Mouse (Mus musculus): Measurements from ENCODE around the gene Vps13a. TPM values are rescaled to one million over a fixed set of nuclear protein-coding genes. Genes with fewer than 3 reads are reported as not detected.

Gene Vps13a
- polyA plus RNA-seq, 2 experiments, result 7.8 to 9.6 TPM

DNA sequence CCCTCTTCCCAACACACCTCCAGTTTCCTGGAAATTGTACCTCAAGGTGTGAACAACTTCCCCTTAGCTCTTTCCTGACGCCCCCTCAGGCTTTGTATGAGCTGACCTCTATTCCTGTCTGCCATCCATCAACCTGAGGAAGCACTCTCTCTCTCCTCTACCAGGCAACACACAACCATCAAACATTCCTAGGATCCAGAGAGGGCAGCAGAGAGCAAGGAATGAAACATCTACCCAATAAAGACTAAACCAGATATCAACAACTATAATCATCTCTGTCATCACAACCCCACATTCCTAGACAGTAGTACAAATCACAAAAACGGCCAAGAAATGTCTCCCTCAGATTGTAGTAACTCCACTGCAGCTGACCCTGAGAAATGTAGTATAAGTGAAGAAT is 52.0 kb downstream of the Vps13a start:
- Histone ChIP-seq H3K36me3 (ENCODE audit: control insufficient read depth, insufficient read depth, low read length) (no peaks in the 10 kb centered on the region), H3K4me2 (replicated peaks; ENCODE audit: low read depth, low read length, severe bottlenecking) (no peak overlapping the region), H3K4me3 (replicated peaks; ENCODE audit: low read length) (no peak overlapping the region), H3K9me3 (ENCODE audit: control insufficient read depth, low read length) (no peaks in the 10 kb centered on the region), H3K27ac (replicated peaks; ENCODE audit: low read depth, low read length) (no peak overlapping the region), H3K4me1 (ENCODE audit: control insufficient read depth, insufficient read depth, low read length) (no peaks in the 10 kb centered on the region), H3K27me3 (ENCODE audit: control insufficient read depth, insufficient read depth, low read length) (no peaks in the 10 kb centered on the region), H3K9ac (ENCODE audit: low read depth, low read length, severe bottlenecking) (no peak overlapping the region)
- DNase-seq (ENCODE audit: low spot score) (no peak), ATAC-seq (ENCODE audit: low FRiP score, low read depth) (no peak)
- 47% methylated on average over 2 of the region's 2 CpGs for WGBS
- TF ChIP-seq POLR2A (IDR thresholded peaks at IDR 0.05; ENCODE audit: borderline replicate concordance, extremely low read depth, insufficient read depth, insufficient read length), result no peak

DNA sequence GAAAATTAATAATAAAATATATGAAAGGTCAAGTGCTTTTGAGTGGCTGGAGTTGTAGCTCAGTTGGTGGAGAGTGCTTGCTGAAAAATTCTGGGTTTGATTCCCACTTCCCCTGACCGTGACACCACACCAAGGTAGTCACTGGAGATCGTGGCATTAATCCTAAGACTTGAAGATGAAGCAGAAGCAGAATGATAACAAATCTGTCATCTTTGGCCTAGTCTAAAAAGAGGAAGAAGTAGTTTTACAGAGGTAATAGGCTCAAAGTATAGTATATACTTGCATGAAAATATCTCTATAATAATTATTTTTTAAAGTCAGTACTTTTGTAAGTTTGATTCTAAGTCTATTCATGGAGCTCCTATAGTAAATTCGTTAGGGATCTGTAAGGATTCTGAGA is 65.5 kb downstream of the Vps13a start:
- Histone ChIP-seq H3K9ac (ENCODE audit: low read depth, low read length, severe bottlenecking) (no peak overlapping the region), H3K27ac (replicated peaks; ENCODE audit: low read depth, low read length) (no peak overlapping the region), H3K36me3 (ENCODE audit: control insufficient read depth, insufficient read depth, low read length) (no peaks in the 10 kb centered on the region), H3K27me3 (ENCODE audit: control insufficient read depth, insufficient read depth, low read length) (no peaks in the 10 kb centered on the region), H3K4me2 (replicated peaks; ENCODE audit: low read depth, low read length, severe bottlenecking) (no peak overlapping the region), H3K4me1 (ENCODE audit: control insufficient read depth, insufficient read depth, low read length) (no peaks in the 10 kb centered on the region), H3K4me3 (replicated peaks; ENCODE audit: low read length) (no peak overlapping the region), H3K9me3 (ENCODE audit: control insufficient read depth, low read length) (no peaks in the 10 kb centered on the region; the same call in 1 of the 2 replicates)
- no peak for DNase-seq (ENCODE audit: low spot score)
- 91% methylated on average over 3 of the region's 3 CpGs for WGBS
- no peak for TF ChIP-seq POLR2A (IDR thresholded peaks at IDR 0.05; ENCODE audit: borderline replicate concordance, extremely low read depth, insufficient read depth, insufficient read length)
- ATAC-seq (ENCODE audit: low FRiP score, low read depth), result no peak

DNA sequence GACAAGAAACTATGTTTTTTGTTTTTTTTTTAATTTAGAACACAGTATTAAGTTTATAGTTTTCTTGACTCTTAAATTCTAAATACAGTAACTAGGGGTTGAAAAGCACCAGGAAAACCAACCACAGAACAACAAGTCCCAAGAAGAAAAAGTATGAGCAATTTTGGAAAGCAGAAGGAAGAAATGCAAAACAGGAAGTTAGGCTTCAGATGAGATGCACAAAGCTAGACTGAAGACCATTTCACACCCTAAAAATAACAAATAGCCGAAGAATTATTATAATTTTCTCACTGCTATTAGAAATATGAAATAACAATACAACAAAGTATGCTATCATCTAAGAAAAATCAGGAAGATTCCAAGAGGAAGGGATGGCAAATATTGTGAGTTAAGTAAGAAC is 78.9 kb downstream of the Vps13a start:
- Histone ChIP-seq H3K4me1 (ENCODE audit: control insufficient read depth, insufficient read depth, low read length) (no peaks in the 10 kb centered on the region), H3K27me3 (ENCODE audit: control insufficient read depth, insufficient read depth, low read length) (no peaks in the 10 kb centered on the region), H3K9ac (ENCODE audit: low read depth, low read length, severe bottlenecking) (no peak overlapping the region), H3K9me3 (ENCODE audit: control insufficient read depth, low read length) (no peaks in the 10 kb centered on the region), H3K36me3 (ENCODE audit: control insufficient read depth, insufficient read depth, low read length) (no peaks in the 10 kb centered on the region), H3K4me2 (replicated peaks; ENCODE audit: low read depth, low read length, severe bottlenecking) (no peak overlapping the region), H3K4me3 (replicated peaks; ENCODE audit: low read length) (no peak overlapping the region), H3K27ac (replicated peaks; ENCODE audit: low read depth, low read length) (no peak overlapping the region)
- DNase-seq (ENCODE audit: low spot score) (no peak), ATAC-seq (ENCODE audit: low FRiP score, low read depth) (no peak)
- no peak for TF ChIP-seq POLR2A (IDR thresholded peaks at IDR 0.05; ENCODE audit: borderline replicate concordance, extremely low read depth, insufficient read depth, insufficient read length)
- WGBS, result 87% methylated on average over 1 of the region's 1 CpGs

DNA sequence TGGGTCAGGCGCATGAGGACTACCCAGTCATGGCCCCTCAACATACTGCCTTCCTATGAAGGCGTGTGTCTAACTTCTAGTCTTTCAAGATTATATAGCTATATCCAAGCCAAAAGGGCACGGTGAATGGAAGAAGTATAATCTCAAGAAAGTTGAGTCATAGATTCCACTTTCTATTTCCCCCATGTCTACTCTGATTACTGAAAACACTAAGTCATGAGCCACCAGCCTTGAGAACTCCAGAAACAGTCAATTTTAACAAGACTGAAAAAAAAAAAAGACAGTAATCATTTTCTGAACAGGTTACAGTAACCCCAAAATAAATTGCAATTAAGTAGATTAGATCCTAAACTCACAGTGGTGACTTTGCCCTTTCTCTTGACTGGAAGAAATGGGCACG is 95.8 kb downstream of the Vps13a start:
- no peaks in the 10 kb centered on the region for H3K4me1 ChIP-seq (ENCODE audit: control insufficient read depth, insufficient read depth, low read length)
- H3K27me3 ChIP-seq (ENCODE audit: control insufficient read depth, insufficient read depth, low read length), result no peaks in the 10 kb centered on the region
- ATAC-seq (ENCODE audit: low FRiP score, low read depth), result no peak
- no peak overlapping the region for H3K27ac ChIP-seq (replicated peaks; ENCODE audit: low read depth, low read length)
- DNase-seq (ENCODE audit: low spot score), result no peak
- no peaks in the 10 kb centered on the region; the same call in 1 of the 2 replicates for H3K36me3 ChIP-seq (ENCODE audit: control insufficient read depth, insufficient read depth, low read length)
- no peak for TF ChIP-seq POLR2A (IDR thresholded peaks at IDR 0.05; ENCODE audit: borderline replicate concordance, extremely low read depth, insufficient read depth, insufficient read length)
- 93% methylated on average over 4 of the region's 4 CpGs for WGBS
- H3K4me3 ChIP-seq (replicated peaks; ENCODE audit: low read length), result no peak overlapping the region
- no peak overlapping the region for H3K4me2 ChIP-seq (replicated peaks; ENCODE audit: low read depth, low read length, severe bottlenecking)
- no peaks in the 10 kb centered on the region for H3K9me3 ChIP-seq (ENCODE audit: control insufficient read depth, low read length)
- H3K9ac ChIP-seq (ENCODE audit: low read depth, low read length, severe bottlenecking), result no peak overlapping the region

DNA sequence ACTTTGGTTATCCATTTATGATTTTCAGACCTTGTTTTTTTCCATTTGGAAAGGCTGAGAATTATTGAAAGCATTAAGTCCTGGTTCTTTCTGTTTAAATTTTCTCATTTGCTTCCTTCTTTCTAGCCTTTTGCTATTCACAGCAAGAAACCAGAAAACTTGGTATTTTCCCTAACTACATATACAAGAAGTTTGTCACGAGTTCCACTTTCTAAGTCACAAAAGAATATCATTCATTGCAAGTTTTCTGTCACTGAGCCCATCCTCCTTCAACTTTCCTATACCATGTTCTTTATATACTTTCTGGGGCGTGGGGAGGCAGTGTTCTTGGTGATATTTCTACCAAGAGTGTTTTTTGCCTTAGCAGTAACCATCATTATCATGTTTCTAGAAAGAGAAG is 96.5 kb downstream of the Vps13a start:
- no peak overlapping the region for H3K4me3 ChIP-seq (replicated peaks; ENCODE audit: low read length)
- DNase-seq (ENCODE audit: low spot score) (no peak), ATAC-seq (ENCODE audit: low FRiP score, low read depth) (no peak)
- H3K9me3 ChIP-seq (ENCODE audit: control insufficient read depth, low read length), result no peaks in the 10 kb centered on the region
- H3K9ac ChIP-seq (ENCODE audit: low read depth, low read length, severe bottlenecking), result no peak overlapping the region
- no peak overlapping the region for H3K4me2 ChIP-seq (replicated peaks; ENCODE audit: low read depth, low read length, severe bottlenecking)
- TF ChIP-seq POLR2A (IDR thresholded peaks at IDR 0.05; ENCODE audit: borderline replicate concordance, extremely low read depth, insufficient read depth, insufficient read length), result no peak
- no peaks in the 10 kb centered on the region for H3K27me3 ChIP-seq (ENCODE audit: control insufficient read depth, insufficient read depth, low read length)
- no peaks in the 10 kb centered on the region for H3K4me1 ChIP-seq (ENCODE audit: control insufficient read depth, insufficient read depth, low read length)
- no peak overlapping the region for H3K27ac ChIP-seq (replicated peaks; ENCODE audit: low read depth, low read length)
- WGBS, result 80% methylated on average over 2 of the region's 2 CpGs
- no peaks in the 10 kb centered on the region; the same call in 1 of the 2 replicates for H3K36me3 ChIP-seq (ENCODE audit: control insufficient read depth, insufficient read depth, low read length)

Measured in limb, embryonic 14.5 days (tissue).